Mouse (Mus musculus) gastrocnemius, adult 2 months (tissue): ENCODE data around the gene Nipal3. TPM values are rescaled to one million over a fixed set of nuclear protein-coding genes. Genes with fewer than 3 reads are reported as not detected.
A peak's percentile ranks its signal among the peaks of the same experiment; 100 is the strongest.

Experiments
- DNase-seq: peaks from one replicate; pipeline ENCODE4 v3.0.0; 2022
- H3K27ac ChIP-seq: fragments of 200-600 bp; 2 replicates; pipeline ENCODE4 v1.8.1; 2022; ENCODE audit warnings: mild to moderate bottlenecking
- H3K4me3 ChIP-seq: fragments of 200-600 bp; 2 replicates; pipeline ENCODE4 v1.8.1; 2022; ENCODE audit warnings: mild to moderate bottlenecking, moderate library complexity
- CTCF ChIP-seq: fragments of 200-600 bp; IDR thresholded peaks from 2 replicates; pipeline ENCODE4 v1.8.1; 2022; ENCODE audit warnings: antibody characterized with exemption, mild to moderate bottlenecking, moderate library complexity
- intact Hi-C: fragments of 180-260 bp; cut with DNase I; formaldehyde crosslinking; loops from one replicate; pipeline ENCODE4 v1.15.1; 2025
- total RNA-seq, 2 experiments: library from RNA; stranded (reverse); gene quantifications; 2 replicates each; pipeline ENCODE4 v1.2.3; 2021

Nipal3 gene
- total RNA-seq, 2 experiments from 2014 or later: 17.3 to 18.4 TPM

GRCm38 (mm10) chr4:135520421-135520820 lies 25.6 kb upstream of the Nipal3 start:
- intact Hi-C loops: no loop called here
- DNase-seq: no peak
- Histone ChIP-seq H3K4me3 (no peak overlapping the region), H3K27ac (no peak overlapping the region)
- TF ChIP-seq CTCF: no peak

GRCm38 (mm10) chr4:135518135-135518534 lies 23.3 kb upstream of the Nipal3 start:
- H3K4me3 ChIP-seq: no peak overlapping the region
- peak; percentile 1 for DNase-seq
- TF ChIP-seq CTCF: no peak
- intact Hi-C loops: no loop called here
- no peak overlapping the region for H3K27ac ChIP-seq

- peak; percentile 88 for TF ChIP-seq CTCF
- intact Hi-C loops: loop anchor here (1.0 kb wide), 1 partner anchor 151 kb away; no protein-coding TSS in a partner anchor
- no peak overlapping the region for H3K4me3 ChIP-seq
- H3K27ac ChIP-seq: no peak overlapping the region
- DNase-seq: peak; percentile 70
Observed at GRCm38 (mm10) chr4:135516351-135517316, 21.8 kb upstream of the Nipal3 start.

- intact Hi-C loops: no loop called here
- TF ChIP-seq CTCF: no peak
- Histone ChIP-seq H3K27ac (no peak overlapping the region), H3K4me3 (no peak overlapping the region)
- no peak for DNase-seq
Observed at GRCm38 (mm10) chr4:135514925-135515324, 20.1 kb upstream of the Nipal3 start.

- intact Hi-C loops: no loop called here
- no peak overlapping the region for H3K4me3 ChIP-seq
- TF ChIP-seq CTCF: no peak
- DNase-seq: peak; percentile 2
- no peak overlapping the region for H3K27ac ChIP-seq
Observed at GRCm38 (mm10) chr4:135513865-135514264, 19.0 kb upstream of the Nipal3 start.

GRCm38 (mm10) chr4:135509515-135509914 lies 14.7 kb upstream of the Nipal3 start:
- TF ChIP-seq CTCF: no peak
- no peak overlapping the region for H3K27ac ChIP-seq
- no peak for DNase-seq
- H3K4me3 ChIP-seq: no peak overlapping the region
- intact Hi-C loops: no loop called here

- Histone ChIP-seq H3K27ac (no peak overlapping the region), H3K4me3 (no peak overlapping the region)
- TF ChIP-seq CTCF: peak; percentile 89
- intact Hi-C loops: no loop called here
- DNase-seq: peak; percentile 58
Observed at GRCm38 (mm10) chr4:135508419-135509039, 13.7 kb upstream of the Nipal3 start.

- intact Hi-C loops: no loop called here
- Histone ChIP-seq H3K4me3 (peak overlapping the region; percentile 42), H3K27ac (no peak overlapping the region)
- peak; percentile 64 for TF ChIP-seq CTCF
- peak; percentile 43 for DNase-seq
Observed at GRCm38 (mm10) chr4:135507547-135508350, 12.9 kb upstream of the Nipal3 start.

- TF ChIP-seq CTCF: no peak
Observed at GRCm38 (mm10) chr4:135505794-135506193, 11.0 kb upstream of the Nipal3 start.

GRCm38 (mm10) chr4:135501587-135501986 lies 6.7 kb upstream of the Nipal3 start:
- TF ChIP-seq CTCF: no peak
- H3K4me3 ChIP-seq: no peak overlapping the region
- intact Hi-C loops: no loop called here
- no peak for DNase-seq
- H3K27ac ChIP-seq: no peak overlapping the region

More at GRCm38 (mm10) chr4:135505794-135506193, 11.0 kb upstream of the Nipal3 start:
- Histone ChIP-seq H3K4me3 (no peak overlapping the region), H3K27ac (no peak overlapping the region)
- no peak for DNase-seq
- intact Hi-C loops: no loop called here

- Histone ChIP-seq H3K4me3 (no peak overlapping the region), H3K27ac (no peak overlapping the region)
- no peak for TF ChIP-seq CTCF
- no peak for DNase-seq
- intact Hi-C loops: no loop called here
Observed at GRCm38 (mm10) chr4:135499831-135500230, 5.0 kb upstream of the Nipal3 start.

- intact Hi-C loops: no loop called here
- DNase-seq: no peak
- peak overlapping the region; percentile 35; the same call in 1 of the 2 replicates for H3K27ac ChIP-seq
- no peak for TF ChIP-seq CTCF
- no peak overlapping the region for H3K4me3 ChIP-seq
Observed at GRCm38 (mm10) chr4:135498136-135498535, 3.3 kb upstream of the Nipal3 start.
